Mouse (Mus musculus) C2C12 (cell line): ENCODE measurements around the gene Colca2.

Experiments used
- CEBPB ChIP-seq: IDR thresholded peaks from one replicate; pipeline ENCODE4 v1.6.1; 2011; ENCODE audit warnings: low read depth, mild to moderate bottlenecking, control low read depth, moderate library complexity
- CTCF ChIP-seq: IDR thresholded peaks from one replicate; pipeline ENCODE4 v1.5.1; 2011; ENCODE audit not compliant: control insufficient read depth, insufficient read depth, insufficient read length
- MAX ChIP-seq: IDR thresholded peaks from one replicate; pipeline ENCODE4 v1.6.1; 2011; ENCODE audit warnings: mild to moderate bottlenecking, control low read depth

GRCm38 (mm10) chr9:51272102-51272501 is 6.3 kb downstream of the Colca2 start:
- TF ChIP-seq CTCF, result no peak
- TF ChIP-seq CEBPB, result no peak
- no peak for TF ChIP-seq MAX
